Mouse (Mus musculus): ENCODE measurements around the gene Fndc1.

Fndc1 gene

GRCm38 (mm10) chr17:7759786-7760185 lies 67.3 kb downstream of the Fndc1 start:
- no peak for TF ChIP-seq GATA4 (IDR thresholded peaks at IDR 0.05; ENCODE audit: insufficient replicate concordance, low read length)

- no peak for TF ChIP-seq GATA4 (IDR thresholded peaks at IDR 0.05; ENCODE audit: insufficient replicate concordance, low read length)
Measured at GRCm38 (mm10) chr17:7755001-7755400, 72.1 kb downstream of the Fndc1 start.

- TF ChIP-seq GATA4 (IDR thresholded peaks at IDR 0.05; ENCODE audit: insufficient replicate concordance, low read length), result no peak
Measured at GRCm38 (mm10) chr17:7753383-7753782, 73.7 kb downstream of the Fndc1 start.

- TF ChIP-seq GATA4 (IDR thresholded peaks at IDR 0.05; ENCODE audit: insufficient replicate concordance, low read length), result no peak
Measured at GRCm38 (mm10) chr17:7749051-7749815, 77.9 kb downstream of the Fndc1 start.

- TF ChIP-seq GATA4 (IDR thresholded peaks at IDR 0.05; ENCODE audit: insufficient replicate concordance, low read length), result no peak
Measured at GRCm38 (mm10) chr17:7746841-7747240, 80.3 kb downstream of the Fndc1 start.

GRCm38 (mm10) chr17:7744976-7745375 lies 82.1 kb downstream of the Fndc1 start:
- no peak for TF ChIP-seq GATA4 (IDR thresholded peaks at IDR 0.05; ENCODE audit: insufficient replicate concordance, low read length)

GRCm38 (mm10) chr17:7740988-7741387 lies 86.1 kb downstream of the Fndc1 start:
- no peak for TF ChIP-seq GATA4 (IDR thresholded peaks at IDR 0.05; ENCODE audit: insufficient replicate concordance, low read length)

- TF ChIP-seq GATA4 (IDR thresholded peaks at IDR 0.05; ENCODE audit: insufficient replicate concordance, low read length), result no peak
Measured at GRCm38 (mm10) chr17:7722991-7723390, 104.1 kb downstream of the Fndc1 start.

GRCm38 (mm10) chr17:7718886-7719285 lies 108.2 kb downstream of the Fndc1 start:
- TF ChIP-seq GATA4 (IDR thresholded peaks at IDR 0.05; ENCODE audit: insufficient replicate concordance, low read length), result no peak

- TF ChIP-seq GATA4 (IDR thresholded peaks at IDR 0.05; ENCODE audit: insufficient replicate concordance, low read length), result no peak
Measured at GRCm38 (mm10) chr17:7717945-7718344, 109.2 kb downstream of the Fndc1 start.

GRCm38 (mm10) chr17:7713020-7713419 lies 114.1 kb downstream of the Fndc1 start:
- TF ChIP-seq GATA4 (IDR thresholded peaks at IDR 0.05; ENCODE audit: insufficient replicate concordance, low read length), result no peak

GRCm38 (mm10) chr17:7707073-7707472 lies 120.0 kb downstream of the Fndc1 start:
- TF ChIP-seq GATA4 (IDR thresholded peaks at IDR 0.05; ENCODE audit: insufficient replicate concordance, low read length), result no peak

- TF ChIP-seq GATA4 (IDR thresholded peaks at IDR 0.05; ENCODE audit: insufficient replicate concordance, low read length), result no peak
Measured at GRCm38 (mm10) chr17:7690271-7690670, 136.8 kb downstream of the Fndc1 start.

All from liver, adult (tissue).